Mouse (Mus musculus) B cell, adult 2 months (primary cell): ENCODE measurements around the gene Gpat3.

Source experiments
- DNase-seq, 2 experiments: peaks; one replicate each; pipeline ENCODE4 v3.0.0; 2022

Gene Gpat3

GRCm38 (mm10) chr5:100919069-100919468, 73.6 kb downstream of the Gpat3 start:
- DNase-seq: peak; percentile 66 to 71

GRCm38 (mm10) chr5:100929698-100930097, 84.2 kb downstream of the Gpat3 start:
- DNase-seq: no peak

GRCm38 (mm10) chr5:100943716-100944115, 98.2 kb downstream of the Gpat3 start:
- no peak for DNase-seq

- no peak for DNase-seq
Measured at GRCm38 (mm10) chr5:100945336-100945735, 99.8 kb downstream of the Gpat3 start.
